Mouse (Mus musculus): Measurements from ENCODE around the gene Gm10203. TPM values are rescaled to one million over a fixed set of nuclear protein-coding genes. Genes with fewer than 3 reads are reported as not detected.

Gene Gm10203
- polyA plus RNA-seq, 1 experiment from 2014 or later, result not detected

DNA sequence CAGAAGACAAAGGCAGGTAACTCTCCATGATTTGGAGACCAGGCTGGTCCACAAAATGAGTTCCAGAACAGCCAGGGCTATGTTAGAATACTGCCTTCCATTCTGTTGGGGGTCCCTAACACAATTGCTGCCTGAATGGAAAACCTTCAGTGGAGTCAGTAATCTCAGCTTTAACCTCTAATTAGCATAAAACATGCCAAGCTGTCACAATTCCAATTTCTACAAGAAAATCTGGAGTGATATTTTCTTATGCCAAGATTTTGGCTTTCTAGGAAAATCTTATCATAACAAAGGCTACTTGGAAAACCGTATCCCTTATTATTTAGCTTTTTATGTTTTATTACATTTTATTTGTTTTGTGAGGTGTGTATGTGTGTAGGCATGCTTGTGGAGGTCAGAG lies 26.5 kb upstream of the Gm10203 start:
- Histone ChIP-seq H3K4me2 (no peak overlapping the region), H3K27me3 (no peaks in the 10 kb centered on the region), H3K4me1 (0 out of 2 replicates have a peak, but pooled peaks cover 9% of the 10 kb centered on the region), H3K9me3 (no peaks in the 10 kb centered on the region), H3K36me3 (no peaks in the 10 kb centered on the region), H3K27ac (no peak overlapping the region), H3K4me3 (no peak overlapping the region), H3K9ac (no peak overlapping the region)
- no peak for ATAC-seq (ENCODE audit: insufficient number of reproducible peaks, insufficient read depth, low FRiP score, low TSS enrichment, low read depth)
- WGBS, result 86% methylated on average over 1 of the region's 1 CpGs

DNA sequence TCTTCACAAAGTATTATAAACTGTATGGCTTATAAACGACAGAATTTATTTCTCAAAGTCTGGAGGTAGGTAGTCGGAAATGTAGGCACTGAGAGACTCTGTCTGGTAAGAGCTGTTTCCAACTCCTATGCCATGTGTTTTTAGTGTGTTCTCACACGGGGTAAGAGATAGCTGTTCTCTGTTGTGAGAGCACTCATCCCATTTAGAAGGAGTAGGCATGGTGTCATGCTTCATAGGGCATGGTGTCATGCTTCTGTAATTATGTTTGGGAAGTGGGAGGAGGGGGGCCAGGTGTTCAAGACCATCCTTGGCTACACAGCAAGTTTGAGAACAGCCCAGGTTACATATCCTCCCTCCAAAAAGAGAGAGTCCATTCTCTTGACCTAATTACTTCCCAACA lies 22.4 kb upstream of the Gm10203 start:
- H3K9ac ChIP-seq, result no peak overlapping the region
- no peak overlapping the region for H3K4me2 ChIP-seq
- H3K27me3 ChIP-seq, result no peaks in the 10 kb centered on the region
- no peak overlapping the region for H3K27ac ChIP-seq
- H3K4me1 ChIP-seq, result 0 out of 2 replicates have a peak, but pooled peaks cover 5% of the 10 kb centered on the region
- H3K36me3 ChIP-seq, result no peaks in the 10 kb centered on the region
- no peaks in the 10 kb centered on the region for H3K9me3 ChIP-seq
- no peak for ATAC-seq (ENCODE audit: insufficient number of reproducible peaks, insufficient read depth, low FRiP score, low TSS enrichment, low read depth)
- no peak overlapping the region for H3K4me3 ChIP-seq
- 69% methylated on average over 3 of the region's 3 CpGs for WGBS

DNA sequence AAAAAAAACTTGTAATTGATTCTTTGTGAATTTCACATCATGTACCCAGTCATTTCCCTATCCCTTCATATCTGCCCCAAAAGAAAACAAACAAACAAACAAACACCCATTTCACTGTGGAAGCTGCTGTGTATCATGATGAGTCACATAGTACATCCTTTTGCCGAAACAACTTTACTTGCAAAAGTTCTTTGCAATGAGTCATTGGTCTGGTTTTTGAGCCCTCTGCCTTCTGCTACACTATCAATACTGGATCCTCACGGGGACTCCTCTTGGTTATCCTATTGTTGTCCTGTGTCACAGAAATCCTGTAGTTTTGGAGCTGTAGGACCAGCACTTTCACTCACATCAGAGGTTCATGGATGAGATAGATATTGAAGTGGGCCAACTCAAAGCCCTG lies 21.1 kb upstream of the Gm10203 start:
- ATAC-seq (ENCODE audit: insufficient number of reproducible peaks, insufficient read depth, low FRiP score, low TSS enrichment, low read depth), result no peak
- Histone ChIP-seq H3K9me3 (no peaks in the 10 kb centered on the region), H3K4me3 (no peak overlapping the region), H3K27ac (no peak overlapping the region), H3K4me1 (0 out of 2 replicates have a peak, but pooled peaks cover 5% of the 10 kb centered on the region), H3K27me3 (no peaks in the 10 kb centered on the region), H3K9ac (no peak overlapping the region), H3K4me2 (no peak overlapping the region), H3K36me3 (no peaks in the 10 kb centered on the region)
- 82% methylated on average over 2 of the region's 2 CpGs for WGBS

DNA sequence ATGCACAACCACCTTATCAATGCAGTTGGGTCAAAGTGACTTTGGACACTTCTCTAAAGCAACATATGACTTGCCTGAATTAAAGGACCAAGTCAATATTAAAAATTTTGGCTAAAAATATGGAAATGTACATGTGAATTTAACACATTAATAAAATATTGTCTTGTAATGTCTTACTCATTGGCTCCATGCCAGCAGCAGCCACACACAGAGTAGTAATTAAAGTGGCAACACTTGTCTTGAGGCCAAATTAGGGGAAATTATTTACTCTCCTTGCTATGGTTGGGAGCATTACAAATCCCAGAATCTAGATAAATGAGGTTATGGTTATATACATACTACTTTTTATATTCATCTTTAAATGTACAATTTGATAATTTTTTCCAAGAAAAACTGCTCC lies 13.0 kb upstream of the Gm10203 start:
- ATAC-seq (ENCODE audit: insufficient number of reproducible peaks, insufficient read depth, low FRiP score, low TSS enrichment, low read depth), result no peak
- H3K36me3 ChIP-seq, result no peaks in the 10 kb centered on the region

DNA sequence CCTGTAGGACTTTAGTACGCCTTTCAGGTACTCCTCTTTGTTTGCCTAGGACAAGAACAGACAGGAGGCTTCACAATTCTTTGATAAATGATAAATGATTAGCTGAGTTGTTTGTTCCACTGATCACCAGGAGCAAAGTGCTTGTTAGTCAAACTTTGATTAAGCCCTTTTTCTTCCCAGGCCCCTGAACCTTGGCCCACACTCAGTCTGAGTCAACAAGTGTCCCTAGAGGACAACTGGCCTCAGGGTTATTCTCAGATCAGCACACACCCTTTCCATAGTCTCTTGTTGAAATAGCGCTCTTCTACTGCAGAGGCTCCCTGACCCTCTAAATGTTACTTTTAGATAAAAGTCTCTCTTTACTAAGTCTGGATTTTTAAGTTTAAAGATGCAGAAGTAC lies 11.0 kb upstream of the Gm10203 start:
- no peaks in the 10 kb centered on the region for H3K4me1 ChIP-seq
- H3K27ac ChIP-seq, result no peak overlapping the region
- WGBS, result 49% methylated on average over 2 of the region's 2 CpGs
- H3K27me3 ChIP-seq, result no peaks in the 10 kb centered on the region
- no peaks in the 10 kb centered on the region for H3K9me3 ChIP-seq
- H3K4me2 ChIP-seq, result no peak overlapping the region
- H3K4me3 ChIP-seq, result no peak overlapping the region
- no peak for ATAC-seq (ENCODE audit: insufficient number of reproducible peaks, insufficient read depth, low FRiP score, low TSS enrichment, low read depth)
- H3K9ac ChIP-seq, result no peak overlapping the region
- no peaks in the 10 kb centered on the region for H3K36me3 ChIP-seq

More for the DNA sequence above, 13.0 kb upstream of the Gm10203 start:
- H3K4me1 ChIP-seq, result no peaks in the 10 kb centered on the region
- H3K27me3 ChIP-seq, result no peaks in the 10 kb centered on the region
- no peak overlapping the region for H3K27ac ChIP-seq
- no peak overlapping the region for H3K9ac ChIP-seq
- H3K9me3 ChIP-seq, result no peaks in the 10 kb centered on the region
- no peak overlapping the region for H3K4me3 ChIP-seq
- H3K4me2 ChIP-seq, result no peak overlapping the region

DNA sequence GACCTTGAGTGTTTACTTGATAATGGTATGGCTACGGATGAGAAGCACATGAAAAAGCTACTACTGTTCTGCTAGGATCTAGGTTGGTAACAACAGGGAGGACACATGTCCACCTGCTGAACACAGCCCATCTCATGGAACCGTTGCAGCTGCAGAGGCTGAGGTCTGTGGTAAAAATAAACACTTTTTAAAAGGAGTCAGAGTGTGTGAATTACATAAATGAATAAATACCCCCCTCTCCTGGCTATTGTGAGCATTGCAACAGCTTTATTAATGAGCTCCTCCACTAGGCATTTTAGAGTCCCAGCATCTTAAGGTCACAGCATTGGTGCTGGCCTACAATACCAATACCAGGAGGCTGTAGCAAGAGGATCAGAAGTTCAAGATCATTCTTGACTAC lies 10.1 kb upstream of the Gm10203 start:
- H3K27me3 ChIP-seq, result no peaks in the 10 kb centered on the region
- no peak overlapping the region for H3K27ac ChIP-seq
- H3K9ac ChIP-seq, result no peak overlapping the region
- H3K4me1 ChIP-seq, result no peaks in the 10 kb centered on the region
- WGBS, result 45% methylated on average over 2 of the region's 2 CpGs
- no peak overlapping the region for H3K4me3 ChIP-seq
- H3K4me2 ChIP-seq, result no peak overlapping the region
- H3K9me3 ChIP-seq, result no peaks in the 10 kb centered on the region
- ATAC-seq (ENCODE audit: insufficient number of reproducible peaks, insufficient read depth, low FRiP score, low TSS enrichment, low read depth), result no peak
- no peaks in the 10 kb centered on the region for H3K36me3 ChIP-seq

DNA sequence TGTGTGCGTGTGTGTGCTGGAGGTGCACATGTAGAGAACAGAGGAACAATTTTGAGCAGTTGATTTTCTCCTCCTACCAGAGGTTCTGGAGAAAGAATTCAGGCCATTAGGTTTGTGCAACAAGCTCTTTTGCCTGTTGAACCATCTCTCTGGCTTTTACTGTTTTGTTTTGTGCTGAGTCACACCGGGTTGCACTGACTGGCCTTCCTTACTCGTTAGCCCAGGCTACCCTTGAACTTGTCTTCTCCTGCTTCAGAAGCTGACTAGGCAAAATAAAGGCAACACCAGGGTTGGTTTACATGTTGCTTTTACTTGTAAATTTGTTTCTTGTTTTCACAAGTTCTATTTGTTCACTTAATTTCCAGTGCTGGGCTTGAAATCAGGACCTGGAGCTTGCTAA lies 6.9 kb upstream of the Gm10203 start:
- H3K4me1 ChIP-seq, result no peaks in the 10 kb centered on the region
- ATAC-seq (ENCODE audit: insufficient number of reproducible peaks, insufficient read depth, low FRiP score, low TSS enrichment, low read depth), result no peak
- H3K4me3 ChIP-seq, result no peak overlapping the region
- no peaks in the 10 kb centered on the region for H3K36me3 ChIP-seq
- no peaks in the 10 kb centered on the region for H3K9me3 ChIP-seq
- no peak overlapping the region for H3K27ac ChIP-seq
- no peak overlapping the region for H3K4me2 ChIP-seq
- WGBS, result 81% methylated on average over 3 of the region's 3 CpGs
- no peaks in the 10 kb centered on the region for H3K27me3 ChIP-seq
- H3K9ac ChIP-seq, result no peak overlapping the region

DNA sequence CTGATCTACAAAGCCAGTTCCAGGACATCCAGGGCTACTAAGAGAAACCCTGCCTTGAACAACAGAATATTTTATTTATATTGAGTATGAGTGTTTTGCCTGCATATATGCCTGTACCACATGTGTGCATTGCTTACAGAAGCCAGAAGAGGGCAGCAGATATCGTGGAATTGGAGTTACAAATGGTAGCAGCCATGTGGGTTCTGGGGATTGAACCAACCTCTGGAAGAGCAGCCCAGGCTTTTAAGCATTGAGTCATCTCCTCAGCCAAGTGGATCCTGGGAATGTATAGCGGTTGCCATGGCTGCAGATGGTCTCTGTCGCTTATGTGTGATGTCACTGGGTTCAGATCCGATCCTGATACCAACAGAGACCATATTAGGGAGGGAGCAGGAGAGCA lies 3.3 kb upstream of the Gm10203 start:
- 64% methylated on average over 4 of the region's 4 CpGs for WGBS
- no peak for ATAC-seq (ENCODE audit: insufficient number of reproducible peaks, insufficient read depth, low FRiP score, low TSS enrichment, low read depth)
- no peaks in the 10 kb centered on the region for H3K4me1 ChIP-seq

DNA sequence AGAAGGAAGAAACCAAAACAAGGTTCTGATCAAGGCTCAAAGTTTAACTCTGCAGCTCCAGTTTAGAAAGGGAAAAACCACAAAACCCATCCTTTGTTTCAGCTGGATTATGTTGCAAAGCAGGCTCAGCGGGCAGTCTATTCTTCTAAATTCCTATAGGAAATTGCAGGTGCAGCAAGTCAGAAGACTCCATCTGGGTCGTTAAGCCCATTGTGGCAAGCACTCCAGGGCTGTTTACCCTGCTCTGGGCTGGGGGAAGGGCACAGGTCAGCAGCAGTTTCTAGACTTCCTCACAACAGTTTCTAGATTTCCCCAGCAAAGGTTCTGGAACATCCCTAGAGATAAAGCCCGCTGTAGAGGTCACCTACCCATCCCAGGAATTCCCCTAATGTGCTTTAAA lies 1.1 kb downstream of the Gm10203 start:
- Histone ChIP-seq H3K9ac (no peak overlapping the region), H3K4me1 (no peaks in the 10 kb centered on the region), H3K4me2 (no peak overlapping the region), H3K36me3 (no peaks in the 10 kb centered on the region), H3K4me3 (no peak overlapping the region), H3K27ac (no peak overlapping the region), H3K9me3 (no peaks in the 10 kb centered on the region), H3K27me3 (no peaks in the 10 kb centered on the region)
- no peak for ATAC-seq (ENCODE audit: insufficient number of reproducible peaks, insufficient read depth, low FRiP score, low TSS enrichment, low read depth)
- WGBS, result 14% methylated on average over 3 of the region's 3 CpGs

More for the DNA sequence above, 3.3 kb upstream of the Gm10203 start:
- H3K27me3 ChIP-seq, result no peaks in the 10 kb centered on the region
- H3K9me3 ChIP-seq, result no peaks in the 10 kb centered on the region
- H3K36me3 ChIP-seq, result no peaks in the 10 kb centered on the region
- H3K4me3 ChIP-seq, result no peak overlapping the region
- no peak overlapping the region for H3K9ac ChIP-seq
- H3K27ac ChIP-seq, result no peak overlapping the region
- no peak overlapping the region for H3K4me2 ChIP-seq

DNA sequence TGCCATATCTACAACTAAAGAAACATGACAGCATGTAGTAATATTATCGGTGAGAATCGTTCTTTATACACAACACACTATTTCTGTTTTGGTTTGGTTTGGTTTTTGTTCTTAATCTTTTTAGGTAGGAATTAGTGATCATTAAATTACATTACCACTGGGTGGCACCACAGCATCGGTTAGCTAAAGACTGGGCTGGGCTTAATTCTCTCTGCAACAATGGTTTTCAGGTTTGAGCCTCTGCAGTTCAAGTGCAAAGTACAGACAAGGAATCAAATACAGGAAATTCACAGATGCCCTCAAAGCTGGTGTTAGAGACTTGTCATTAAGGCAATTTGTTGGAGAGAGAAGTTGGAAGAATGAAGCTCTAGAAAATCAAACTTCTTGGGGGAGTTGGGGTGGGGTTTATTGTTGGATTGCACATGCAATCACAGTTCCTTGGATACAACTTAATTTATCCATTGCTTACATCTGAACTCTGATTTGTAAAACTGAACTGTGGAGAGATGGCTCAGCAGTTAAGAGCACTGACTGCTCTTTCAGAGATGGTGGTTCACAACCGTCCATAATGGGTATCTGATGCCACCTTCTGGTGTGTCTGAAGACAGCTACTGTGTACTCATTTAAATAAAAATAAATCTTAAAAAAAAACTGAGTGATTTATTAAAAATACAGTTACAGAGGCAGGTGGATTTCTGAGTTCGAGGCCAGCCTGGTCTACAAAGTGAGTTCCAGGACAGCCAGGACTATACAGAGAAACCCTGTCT lies 2.5 kb downstream of the Gm10203 start:
- no peaks in the 10 kb centered on the region for H3K36me3 ChIP-seq
- no peaks in the 10 kb centered on the region for H3K4me1 ChIP-seq
- WGBS, result 28% methylated on average over 5 of the region's 5 CpGs
- H3K9ac ChIP-seq, result no peak overlapping the region
- H3K4me2 ChIP-seq, result no peak overlapping the region
- no peak for ATAC-seq (ENCODE audit: insufficient number of reproducible peaks, insufficient read depth, low FRiP score, low TSS enrichment, low read depth)
- H3K27me3 ChIP-seq, result no peaks in the 10 kb centered on the region
- no peak overlapping the region for H3K4me3 ChIP-seq
- H3K9me3 ChIP-seq, result no peaks in the 10 kb centered on the region
- H3K27ac ChIP-seq, result no peak overlapping the region

DNA sequence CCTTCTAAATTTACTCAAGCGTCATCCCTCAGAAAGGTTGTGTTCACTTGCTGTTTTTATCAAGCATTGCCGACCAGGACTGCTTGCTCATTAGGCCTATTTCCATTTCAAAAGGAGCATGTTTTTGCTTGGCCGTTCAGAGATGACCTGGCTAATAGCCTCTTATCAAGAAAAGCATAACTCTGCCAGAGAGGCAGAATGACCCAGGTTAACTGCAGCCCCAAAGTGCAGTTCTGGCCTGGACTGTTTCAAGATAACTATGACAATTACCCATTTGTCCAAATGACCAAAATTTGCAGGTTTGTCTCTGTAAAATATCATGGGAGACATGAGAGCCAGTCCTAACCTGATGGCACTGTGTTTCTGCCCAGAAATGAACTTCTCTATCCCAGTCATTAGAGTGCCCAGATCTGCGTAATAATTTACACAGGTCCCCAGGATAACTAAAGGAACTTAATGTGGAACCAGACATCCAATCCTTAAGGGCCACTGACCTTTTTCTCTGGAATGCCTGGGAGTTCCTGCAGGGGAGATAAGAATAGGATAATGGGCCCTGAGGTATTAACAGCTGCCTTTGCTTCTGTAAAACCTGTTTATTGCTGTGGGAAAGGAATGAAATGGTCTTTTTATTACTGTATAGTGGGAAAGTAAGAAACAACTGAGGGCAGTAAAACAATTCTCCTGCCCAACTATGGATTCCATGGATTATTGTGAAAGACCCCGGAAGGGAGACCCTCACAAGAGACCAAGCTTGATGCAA lies 4.6 kb downstream of the Gm10203 start:
- 25% methylated on average over 5 of the region's 5 CpGs for WGBS
- no peak overlapping the region for H3K27ac ChIP-seq
- H3K9me3 ChIP-seq, result no peaks in the 10 kb centered on the region
- no peak overlapping the region for H3K9ac ChIP-seq
- H3K4me1 ChIP-seq, result no peaks in the 10 kb centered on the region
- no peaks in the 10 kb centered on the region for H3K36me3 ChIP-seq
- H3K27me3 ChIP-seq, result no peaks in the 10 kb centered on the region
- H3K4me3 ChIP-seq, result no peak overlapping the region
- no peak for ATAC-seq (ENCODE audit: insufficient number of reproducible peaks, insufficient read depth, low FRiP score, low TSS enrichment, low read depth)
- no peak overlapping the region for H3K4me2 ChIP-seq

DNA sequence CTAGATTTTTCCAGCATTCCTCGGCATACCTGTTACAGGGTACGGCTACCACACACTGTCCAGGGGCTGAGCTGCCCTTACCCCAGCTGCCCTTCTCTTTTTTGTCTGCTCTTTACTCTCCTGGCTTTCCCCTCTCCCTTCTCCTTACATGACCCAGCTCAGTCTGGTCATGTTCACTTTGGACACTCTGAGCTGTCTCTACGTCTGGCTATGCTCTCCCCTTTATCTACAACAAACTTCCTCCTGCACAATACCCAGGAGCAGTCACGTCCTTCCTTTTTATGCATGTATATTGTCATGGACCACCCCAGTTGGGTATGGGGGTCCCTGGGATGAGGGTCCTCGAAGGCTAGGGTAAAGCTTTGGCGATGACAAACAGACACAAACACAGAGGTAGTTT lies 5.7 kb downstream of the Gm10203 start:
- Histone ChIP-seq H3K4me1 (no peaks in the 10 kb centered on the region), H3K4me2 (no peak overlapping the region), H3K4me3 (no peak overlapping the region), H3K27ac (no peak overlapping the region), H3K9ac (no peak overlapping the region), H3K36me3 (no peaks in the 10 kb centered on the region), H3K9me3 (no peaks in the 10 kb centered on the region), H3K27me3 (no peaks in the 10 kb centered on the region)
- no peak for ATAC-seq (ENCODE audit: insufficient number of reproducible peaks, insufficient read depth, low FRiP score, low TSS enrichment, low read depth)
- 77% methylated on average over 6 of the region's 6 CpGs for WGBS
